Mouse (Mus musculus) CH12.LX (cell line): ENCODE data around the gene Nod2. TPM values are rescaled to one million over a fixed set of nuclear protein-coding genes. Genes with fewer than 3 reads are reported as not detected.

Experiments
- DNase-seq: peaks from one replicate; pipeline ENCODE4 v3.0.0-alpha.2; 2013; ENCODE audit errors: extremely low read depth
- H3K27ac ChIP-seq: 2 replicates; pipeline ENCODE4 v1.5.1; 2012; ENCODE audit warnings: low read depth, mild to moderate bottlenecking, control low read depth, moderate library complexity; ENCODE audit not compliant: insufficient read depth
- H3K27me3 ChIP-seq: replicated peaks from 2 replicates; pipeline ENCODE3; 2012; ENCODE audit warnings: inconsistent platforms
- H3K36me3 ChIP-seq, 2 experiments: replicated peaks in 1 of 2; 2 replicates each; pipeline versions ENCODE3 to v1.6.1; 2012; ENCODE audit warnings: inconsistent platforms in 1 of 2, low read length in 1 of 2, mild to moderate bottlenecking in 1 of 2, mixed read lengths in 1 of 2, moderate library complexity in 1 of 2; ENCODE audit not compliant: control insufficient read depth in 1 of 2, insufficient read depth in 1 of 2
- H3K4me1 ChIP-seq, 2 experiments: 2 replicates each; pipeline ENCODE4 v1.6.1; 2012; ENCODE audit warnings: inconsistent platforms in 1 of 2, moderate library complexity in 1 of 2; ENCODE audit not compliant: insufficient read depth in 2 of 2, control insufficient read depth in 1 of 2
- H3K4me2 ChIP-seq: 2 replicates; pipeline ENCODE4 v1.6.1; 2012; ENCODE audit warnings: low read depth, mild to moderate bottlenecking, control low read depth; ENCODE audit not compliant: poor library complexity, insufficient read depth, severe bottlenecking
- H3K4me3 ChIP-seq, 3 experiments: fragments of 150-350 bp in 1 of 3; sonication (generic) in 1 of 3; replicated peaks in 1 of 3; 2 replicates each; pipeline versions ENCODE3 to v1.5.1; 2011 to 2012; ENCODE audit warnings: low read depth in 2 of 3, low read length in 2 of 3, mild to moderate bottlenecking in 2 of 3, moderate library complexity in 2 of 3, control low read depth in 1 of 3, improper control_type of control experiment in 1 of 3, inconsistent platforms in 1 of 3, mixed read lengths in 1 of 3; ENCODE audit not compliant: poor library complexity in 1 of 3
- H3K79me2 ChIP-seq: replicated peaks from 2 replicates; pipeline ENCODE4 v1.6.1; 2012; ENCODE audit warnings: mild to moderate bottlenecking, moderate library complexity; ENCODE audit not compliant: control insufficient read depth, poor library complexity, insufficient read depth, severe bottlenecking; ENCODE audit errors: extremely low read depth
- H3K9ac ChIP-seq: 2 replicates; pipeline ENCODE4 v1.6.1; 2012; ENCODE audit warnings: low read depth, mild to moderate bottlenecking, control low read depth, moderate library complexity; ENCODE audit not compliant: insufficient read depth
- H3K9me3 ChIP-seq: replicated peaks from 2 replicates; pipeline ENCODE3; 2012; ENCODE audit warnings: low read length, inconsistent platforms, mixed read lengths
- CHD1 ChIP-seq: IDR thresholded peaks from 2 replicates; pipeline ENCODE4 v1.6.1; 2012; ENCODE audit warnings: low read depth, low read length, improper control_type of control experiment, inconsistent platforms
- CHD2 ChIP-seq: IDR thresholded peaks from 2 replicates; pipeline ENCODE4 v1.6.1; 2011; ENCODE audit warnings: low read length, improper control_type of control experiment
- CTCF ChIP-seq, 2 experiments: IDR thresholded peaks in 1 of 2; conservative IDR thresholded peaks in 1 of 2; 2 replicates each; pipeline ENCODE4 v1.5.1; 2011 to 2012; ENCODE audit warnings: low read depth in 2 of 2, low read length in 2 of 2, improper control_type of control experiment in 1 of 2, inconsistent platforms in 1 of 2, mild to moderate bottlenecking in 1 of 2, moderate library complexity in 1 of 2
- E2F4 ChIP-seq: IDR thresholded peaks from 2 replicates; pipeline ENCODE4 v1.6.1; 2011; ENCODE audit warnings: low read depth, low read length, improper control_type of control experiment; ENCODE audit not compliant: insufficient replicate concordance
- ELF1 ChIP-seq: IDR thresholded peaks from 2 replicates; pipeline ENCODE4 v1.6.1; 2014; ENCODE audit warnings: low read depth, mild to moderate bottlenecking, inconsistent platforms, low read length, improper control_type of control experiment
- ETS1 ChIP-seq: conservative IDR thresholded peaks from 2 replicates; pipeline ENCODE4 v1.6.1; 2012; ENCODE audit warnings: low read depth, mild to moderate bottlenecking, inconsistent platforms, low read length, improper control_type of control experiment, moderate library complexity
- GABPA ChIP-seq: IDR thresholded peaks from 2 replicates; pipeline ENCODE4 v1.6.1; 2012; ENCODE audit warnings: low read depth, low read length, improper control_type of control experiment, inconsistent platforms; ENCODE audit not compliant: insufficient replicate concordance
- HCFC1 ChIP-seq: IDR thresholded peaks from 2 replicates; pipeline ENCODE4 v1.6.1; 2012; ENCODE audit warnings: low read depth, mild to moderate bottlenecking, inconsistent platforms, low read length, improper control_type of control experiment
- IRF4 ChIP-seq: IDR thresholded peaks from 2 replicates; pipeline ENCODE4 v1.6.1; 2014; ENCODE audit warnings: low read depth, mild to moderate bottlenecking, inconsistent platforms, low read length, improper control_type of control experiment
- KAT2A ChIP-seq: IDR thresholded peaks from 2 replicates; pipeline ENCODE4 v1.6.1; 2012; ENCODE audit warnings: low read length, improper control_type of control experiment, inconsistent platforms; ENCODE audit not compliant: insufficient replicate concordance
- MAX ChIP-seq: IDR thresholded peaks from 2 replicates; pipeline ENCODE4 v1.6.1; 2011; ENCODE audit warnings: low read length, improper control_type of control experiment
- MAZ ChIP-seq: IDR thresholded peaks from 2 replicates; pipeline ENCODE4 v1.6.1; 2012; ENCODE audit warnings: low read depth, mild to moderate bottlenecking, inconsistent platforms, low read length, improper control_type of control experiment, moderate library complexity
- MEF2A ChIP-seq: IDR thresholded peaks from 2 replicates; pipeline ENCODE4 v1.6.1; 2014; ENCODE audit warnings: low read depth, mild to moderate bottlenecking, inconsistent platforms, low read length, improper control_type of control experiment, borderline replicate concordance
- NELFE ChIP-seq: IDR thresholded peaks from 2 replicates; pipeline ENCODE4 v1.6.1; 2011; ENCODE audit warnings: low read depth, low read length, improper control_type of control experiment
- PAX5 ChIP-seq: IDR thresholded peaks from 2 replicates; pipeline ENCODE4 v1.6.1; 2012; ENCODE audit warnings: low read length, inconsistent platforms, mixed read lengths
- POLR2A ChIP-seq: IDR thresholded peaks from 2 replicates; pipeline ENCODE4 v1.6.1; 2011; ENCODE audit warnings: low read depth, mild to moderate bottlenecking, improper control_type of control experiment, low read length
- RAD21 ChIP-seq: IDR thresholded peaks from 2 replicates; pipeline ENCODE4 v1.6.1; 2011; ENCODE audit warnings: low read depth, mild to moderate bottlenecking, low read length, improper control_type of control experiment, moderate library complexity
- RCOR1 ChIP-seq: conservative IDR thresholded peaks from 2 replicates; pipeline ENCODE4 v1.6.1; 2012; ENCODE audit warnings: low read depth, mild to moderate bottlenecking, inconsistent platforms, low read length, improper control_type of control experiment
- SIN3A ChIP-seq: IDR thresholded peaks from 2 replicates; pipeline ENCODE4 v1.6.1; 2012; ENCODE audit warnings: low read length, improper control_type of control experiment, inconsistent platforms
- SMC3 ChIP-seq: IDR thresholded peaks from 2 replicates; pipeline ENCODE4 v1.6.1; 2011; ENCODE audit warnings: low read depth, low read length, improper control_type of control experiment
- TBP ChIP-seq: conservative IDR thresholded peaks from 2 replicates; pipeline ENCODE4 v1.6.1; 2011; ENCODE audit warnings: low read depth, low read length, improper control_type of control experiment
- TCF12 ChIP-seq: IDR thresholded peaks from 2 replicates; pipeline ENCODE4 v1.6.1; 2014; ENCODE audit warnings: low read depth, mild to moderate bottlenecking, inconsistent platforms, low read length, improper control_type of control experiment
- UBTF ChIP-seq: IDR thresholded peaks from 2 replicates; pipeline ENCODE4 v1.6.1; 2012; ENCODE audit warnings: low read depth, mild to moderate bottlenecking, inconsistent platforms, low read length, improper control_type of control experiment, moderate library complexity
- USF1 ChIP-seq: IDR thresholded peaks from 2 replicates; pipeline ENCODE4 v1.6.1; 2014; ENCODE audit warnings: low read depth, mild to moderate bottlenecking, inconsistent platforms, low read length, improper control_type of control experiment
- USF2 ChIP-seq: conservative IDR thresholded peaks from 2 replicates; pipeline ENCODE4 v1.6.1; 2011; ENCODE audit warnings: low read depth, low read length, improper control_type of control experiment
- ZC3H11A ChIP-seq: IDR thresholded peaks from 2 replicates; pipeline ENCODE4 v1.6.1; 2012; ENCODE audit warnings: low read depth, mild to moderate bottlenecking, inconsistent platforms, low read length, improper control_type of control experiment
- ZKSCAN1 ChIP-seq: IDR thresholded peaks from 2 replicates; pipeline ENCODE4 v1.6.1; 2012; ENCODE audit warnings: low read depth, inconsistent platforms, low read length, improper control_type of control experiment, borderline replicate concordance
- ZNF384 ChIP-seq: IDR thresholded peaks from 2 replicates; pipeline ENCODE4 v1.6.1; 2012; ENCODE audit warnings: low read depth, low read length, improper control_type of control experiment, inconsistent platforms
- dilution Hi-C: fragments of 300-500 bp; cut with MboI; formaldehyde crosslinking; loops from 2 replicates; pipeline ENCODE4 v1.14.3; 2020; ENCODE audit warnings: low sequenced_read_pairs; ENCODE audit not compliant: extremely low pct_unique_long_range_greater_than_20kb, extremely low pct_ligation_motif_present
- in situ Hi-C: fragments of 300-500 bp; cut with MboI; formaldehyde crosslinking; loops from 3 replicates; pipeline ENCODE4 v1.14.3; 2019; ENCODE audit warnings: low sequenced_read_pairs, low pct_ligation_motif_present, low pct_unique_long_range_greater_than_20kb, mixed read lengths
- polyA plus RNA-seq: library from polyadenylated mRNA; unstranded; fragments of >175 nt; gene quantifications from 2 replicates; pipeline ENCODE4 v1.2.1, GENCODE M21; 2012; ENCODE audit warnings: low read depth; ENCODE audit not compliant: insufficient read length
- total RNA-seq, 2 experiments: library from RNA; depleted of rRNA; stranded (reverse); fragments of 300-350 nt in 1 of 2; fragments of >200 nt in 1 of 2; gene quantifications; 2 replicates each; pipeline ENCODE4 v1.2.3; 2012 to 2014

The Nod2 gene
- total and polyA plus RNA-seq, 3 experiments = 4.3 to 10.9 (median 7.5) TPM

GRCm38 (mm10) chr8:88697642-88698031 lies 50.5 kb downstream of the Nod2 start (continued):
- TF ChIP-seq PAX5 = no peak
- TF ChIP-seq ELF1 = no peak
- TF ChIP-seq USF1 = no peak
- no peak for TF ChIP-seq E2F4

- TF ChIP-seq PAX5 (no peak), USF2 (no peak), POLR2A (no peak), SIN3A (no peak), CHD1 (peak; percentile 78; the same call in 1 of the 2 replicates), GABPA (no peak), ELF1 (no peak), ETS1 (no peak; the same call in 1 of the 2 replicates), ZNF384 (peak; percentile 57; the same call in 1 of the 2 replicates), RCOR1 (no peak; the same call in 1 of the 2 replicates), TBP (no peak), MAZ (0 out of 2 replicates have a peak, but pooled peaks have one; percentile 24), IRF4 (no peak), E2F4 (no peak), USF1 (no peak)
- Histone ChIP-seq H3K9me3 (no peaks in the 10 kb centered on the region), H3K4me2 (peak overlapping the region; percentile 99), H3K79me2 (peaks cover 31% of the 10 kb centered on the region), H3K9ac (peak overlapping the region; percentile 75), H3K4me3 (peak overlapping the region; percentile 91 to 100 (median 95)), H3K36me3 (peaks cover 5 to 9% of the 10 kb centered on the region in 2 experiments), H3K4me1 (peaks cover 4 to 48% of the 10 kb centered on the region in 2 experiments), H3K27me3 (no peaks in the 10 kb centered on the region), H3K27ac (peak overlapping the region; percentile 93; the same call in 1 of the 2 replicates)
- in situ Hi-C loops = no loop called here
- dilution Hi-C loops = no loop called here
- DNase-seq = no peak
These were observed 50.9 kb downstream of the Nod2 start for GRCm38 (mm10) chr8:88698048-88698447.

DNA sequence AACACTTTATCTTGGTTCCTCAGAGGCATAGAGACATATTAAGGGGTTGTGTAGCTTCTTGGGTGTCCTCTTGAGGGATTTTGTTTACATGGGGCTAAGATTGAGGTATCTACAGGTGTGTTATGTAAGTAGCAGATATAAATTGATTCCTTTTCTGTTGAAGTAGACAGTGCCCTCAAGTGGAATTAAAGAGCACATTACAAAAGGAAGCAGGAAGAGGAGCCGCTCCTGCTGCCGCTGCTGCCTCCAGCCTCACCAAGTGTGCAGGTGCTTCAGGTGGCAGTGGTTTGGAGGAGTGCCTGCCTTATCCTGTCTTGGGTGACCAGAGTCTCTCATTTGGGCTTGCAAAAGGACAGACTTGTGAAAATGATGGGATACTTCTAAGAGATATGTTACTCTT lies 54.5 kb downstream of the Nod2 start:
- Histone ChIP-seq H3K36me3 (peaks cover 5 to 18% of the 10 kb centered on the region in 2 experiments), H3K27ac (no peak overlapping the region), H3K4me3 (no peak overlapping the region), H3K4me1 (peaks cover 0 to 30% of the 10 kb centered on the region in 2 experiments; a peak in 2 of 4 replicates), H3K27me3 (no peaks in the 10 kb centered on the region), H3K79me2 (peaks cover 47% of the 10 kb centered on the region), H3K9ac (no peak overlapping the region), H3K4me2 (no peak overlapping the region), H3K9me3 (no peaks in the 10 kb centered on the region)
- dilution Hi-C loops = no loop called here
- in situ Hi-C loops = no loop called here
- peak; percentile 45 for DNase-seq
- no peak for TF ChIP-seq ETS1
- no peak for TF ChIP-seq GABPA
- TF ChIP-seq ZC3H11A = no peak
- TF ChIP-seq USF1 = no peak
- no peak for TF ChIP-seq UBTF
- no peak for TF ChIP-seq HCFC1
- TF ChIP-seq SIN3A = no peak
- peak; percentile 28; the same call in 1 of the 2 replicates for TF ChIP-seq MEF2A
- no peak for TF ChIP-seq NELFE
- no peak for TF ChIP-seq TBP
- TF ChIP-seq CTCF (conservative IDR thresholded peaks at IDR 0.05 in 1 of 2, IDR thresholded peaks at IDR 0.05 in 1 of 2; ENCODE audit: low read depth in 2 of 2, low read length in 2 of 2) = peak in 1 of 2 experiments; percentile 78; a peak in 2 of 4 replicates
- TF ChIP-seq MAX = no peak
- TF ChIP-seq CHD2 = no peak
- TF ChIP-seq TCF12 = no peak
- peak; percentile 73 for TF ChIP-seq ELF1
- peak; percentile 79 for TF ChIP-seq SMC3
- TF ChIP-seq KAT2A = no peak
- no peak for TF ChIP-seq POLR2A
- TF ChIP-seq ZNF384 = no peak
- TF ChIP-seq MAZ = no peak
- no peak for TF ChIP-seq E2F4
- TF ChIP-seq ZKSCAN1 = no peak
- peak; percentile 83 for TF ChIP-seq RAD21
